In the genomic region with DNA sequence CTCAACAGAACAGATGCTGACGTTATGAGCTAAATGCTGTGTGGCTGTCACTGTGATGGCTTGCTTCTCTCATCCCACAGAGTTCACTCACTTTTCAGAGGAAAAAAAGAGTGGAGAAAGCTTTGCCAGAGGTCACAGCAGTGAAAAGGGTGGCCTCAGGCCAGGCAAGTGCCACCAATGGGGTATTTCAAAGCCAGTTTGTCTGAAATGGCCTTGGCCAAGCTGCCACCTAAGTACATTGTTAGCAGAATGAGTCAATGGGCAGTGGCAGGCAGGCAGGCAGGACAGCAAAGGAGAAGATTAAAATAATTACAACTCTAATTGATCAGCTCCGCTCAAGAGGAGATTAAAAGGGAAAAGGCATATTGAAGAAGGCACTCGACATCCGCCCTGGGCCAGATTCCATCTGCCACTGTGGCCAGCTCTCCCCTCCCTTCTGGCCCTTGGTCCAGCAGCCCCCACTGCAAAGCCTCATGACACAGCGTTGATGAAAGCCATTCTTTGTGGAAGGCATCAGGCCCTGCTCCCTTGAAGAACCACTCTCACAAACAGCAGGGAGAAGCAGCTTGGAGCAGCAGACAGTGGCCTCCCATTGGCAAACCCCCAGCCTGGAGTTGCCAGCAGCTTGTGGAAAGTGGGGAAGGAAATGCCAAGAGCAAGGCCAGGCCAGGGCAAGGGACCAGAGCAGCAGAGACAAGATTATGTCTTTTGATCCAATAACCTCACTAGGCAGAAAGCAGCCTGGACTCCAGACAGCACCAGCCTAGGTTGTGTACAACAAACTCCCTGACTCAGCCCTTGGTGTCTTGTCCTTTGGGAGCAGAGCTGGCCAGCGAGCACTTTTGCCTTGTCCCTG, we compare ENCODE assay signal across 8 mouse cellular contexts.
DNase-seq lines count a peak whose midpoint lies in the region; ATAC-seq and TF ChIP-seq lines count a peak whose summit lies in the region.

No protein-coding gene starts in this region.

- no peaks in the 10 kb centered on the region for H3K4me1 ChIP-seq in kidney, embryonic 14.5 days (ENCODE audit: control insufficient read depth, insufficient read depth, low read length)
- H3K4me1 ChIP-seq in midbrain, embryonic 16.5 days (ENCODE audit: control insufficient read depth, insufficient read depth, low read length), result 0 out of 2 replicates have a peak, but pooled peaks cover 5% of the 10 kb centered on the region
- H3K4me1 ChIP-seq in thymus, adult 2 months (replicated peaks; ENCODE audit: control insufficient read depth, insufficient read depth, low read length), result no peaks in the 10 kb centered on the region

- DNase-seq in kidney, adult 9 months, result no peak
- peak; percentile 96 for DNase-seq in cerebellum, adult 9-10 months
- peak; percentile 75 for DNase-seq in gastrocnemius, postnatal 25 days
- peak; percentile 73 to 81 for DNase-seq in layer of hippocampus, postnatal 14 days (ENCODE audit: low spot score in 2 of 2)
- no peak for DNase-seq in thymus, postnatal 14 days
- DNase-seq in thymus, adult 2 months, result no peak

- H3K4me2 ChIP-seq in kidney, embryonic 14.5 days (replicated peaks; ENCODE audit: low read depth, low read length), result no peak overlapping the region
- H3K4me2 ChIP-seq in midbrain, embryonic 16.5 days (ENCODE audit: low read length), result no peak overlapping the region

- no peaks in the 10 kb centered on the region for H3K36me3 ChIP-seq in kidney, embryonic 14.5 days (ENCODE audit: control insufficient read depth, insufficient read depth, low read length)
- no peaks in the 10 kb centered on the region for H3K36me3 ChIP-seq in midbrain, embryonic 16.5 days (ENCODE audit: control insufficient read depth, insufficient read depth, low read length)
- no peaks in the 10 kb centered on the region for H3K36me3 ChIP-seq in thymus, adult 2 months (ENCODE audit: control insufficient read depth, insufficient read depth, low read length)

- H3K9ac ChIP-seq in kidney, embryonic 14.5 days (ENCODE audit: low read depth, low read length), result no peak overlapping the region
- no peak overlapping the region for H3K9ac ChIP-seq in midbrain, embryonic 16.5 days (ENCODE audit: low read depth, low read length)

- WGBS in kidney, embryonic 14.5 days, result 82% methylated on average over 6 of the region's 6 CpGs
- 37% methylated on average over 6 of the region's 6 CpGs for WGBS in midbrain, embryonic 16.5 days
- WGBS in thymus, adult 2 months, result 86% methylated on average over 6 of the region's 6 CpGs

- peak; percentile 46; the same call in 1 of the 2 replicates for ATAC-seq in kidney, embryonic 14.5 days (ENCODE audit: low FRiP score, low TSS enrichment)
- ATAC-seq in midbrain, embryonic 16.5 days, result peak; percentile 94

- H3K9me3 ChIP-seq in kidney, embryonic 14.5 days (ENCODE audit: control insufficient read depth, low read length), result no peaks in the 10 kb centered on the region
- H3K9me3 ChIP-seq in midbrain, embryonic 16.5 days (replicated peaks; ENCODE audit: control insufficient read depth, low read length, poor library complexity, severe bottlenecking), result no peaks in the 10 kb centered on the region

- H3K27ac ChIP-seq in kidney, embryonic 14.5 days (ENCODE audit: low read depth, low read length), result no peak overlapping the region
- no peak overlapping the region for H3K27ac ChIP-seq in midbrain, embryonic 16.5 days (ENCODE audit: low read length)
- H3K27ac ChIP-seq in thymus, adult 2 months (ENCODE audit: control insufficient read depth, insufficient read depth, low read length), result no peak overlapping the region

- TF ChIP-seq POLR2A in thymus, adult 2 months (IDR thresholded peaks at IDR 0.05; ENCODE audit: control insufficient read depth, extremely low read depth, insufficient read depth, low read length, poor library complexity), result no peak

- no peaks in the 10 kb centered on the region for H3K27me3 ChIP-seq in kidney, embryonic 14.5 days (ENCODE audit: control insufficient read depth, insufficient read depth, low read length)
- H3K27me3 ChIP-seq in midbrain, embryonic 16.5 days (ENCODE audit: control insufficient read depth, insufficient read depth, low read depth, low read length), result no peaks in the 10 kb centered on the region
- H3K27me3 ChIP-seq in thymus, adult 2 months (ENCODE audit: control insufficient read depth, insufficient read depth, low read length), result no peaks in the 10 kb centered on the region

- no peak for TF ChIP-seq CTCF in thymus, adult 2 months (IDR thresholded peaks at IDR 0.05; ENCODE audit: borderline replicate concordance, control insufficient read depth, extremely low read depth, insufficient read depth, low read length, poor library complexity)

- H3K4me3 ChIP-seq in kidney, embryonic 14.5 days (ENCODE audit: low read length), result no peak overlapping the region
- no peak overlapping the region for H3K4me3 ChIP-seq in midbrain, embryonic 16.5 days (ENCODE audit: low read depth, low read length)
- no peak overlapping the region for H3K4me3 ChIP-seq in thymus, adult 2 months (ENCODE audit: control insufficient read depth, insufficient read depth, low read length)

Comparison
In these comparisons a context has a peak if more than half of its experiments do, and no peak if none do; other contexts are left out.
1. DNase-seq: peak in cerebellum, adult 9-10 months (single experiment), gastrocnemius, postnatal 25 days (single experiment) and layer of hippocampus, postnatal 14 days (2 of 2); none in kidney, adult 9 months (single experiment), thymus, postnatal 14 days (single experiment) and thymus, adult 2 months (single experiment).